Mouse (Mus musculus): ENCODE measurements around the gene Ptpn11.
A peak's percentile ranks its signal among the peaks of the same experiment; 100 is the strongest.
"Not testable (repeated sequence)": the region's sequence is repeated elsewhere in the genome, so short reads cannot be mapped to it uniquely, and the experiment has no call there.

Gene Ptpn11

DNA sequence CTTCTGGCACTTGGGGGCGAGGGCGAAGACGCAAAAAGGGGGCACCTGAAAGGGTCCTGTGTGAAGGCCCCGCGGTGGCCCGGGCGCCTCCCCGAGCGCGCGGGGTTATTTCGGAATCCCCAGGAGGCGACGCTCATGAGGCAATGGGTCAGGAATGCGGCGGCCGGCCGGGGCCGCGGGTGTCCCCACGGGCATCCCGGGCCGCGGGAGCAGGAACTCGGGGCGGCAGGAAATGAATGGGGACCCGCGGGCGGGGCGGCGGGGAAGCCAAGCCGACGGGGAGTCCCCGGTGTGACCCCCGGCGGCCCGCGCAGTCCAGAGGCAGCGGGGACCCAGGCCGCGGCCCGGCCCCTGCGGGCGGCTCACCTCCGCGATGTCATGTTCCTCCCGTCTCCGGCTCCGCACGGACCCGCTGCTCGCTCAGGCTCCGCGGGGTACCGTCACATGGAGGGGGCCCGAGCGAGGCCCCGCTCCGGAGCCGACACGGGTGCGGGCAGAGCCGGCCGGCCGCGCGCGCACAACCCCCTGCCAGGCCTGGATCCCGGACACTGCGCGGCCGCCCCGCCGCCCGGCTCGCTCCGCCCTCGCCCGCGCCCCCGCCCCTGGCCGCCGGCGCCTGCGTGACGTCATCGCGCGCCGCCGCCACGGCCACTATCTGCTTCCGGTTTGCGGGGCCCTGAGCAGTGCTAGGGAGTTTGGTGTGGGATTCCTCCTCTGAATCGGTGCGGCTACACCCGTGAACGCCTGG is at the start of gene Ptpn11:
Gene Ptpn11 (minus strand): TSS at position 562 of the 748 bp plus-strand sequence.
- no peak for DNase-seq (ENCODE audit: extremely low spot score, low read depth, low spot score)

DNA sequence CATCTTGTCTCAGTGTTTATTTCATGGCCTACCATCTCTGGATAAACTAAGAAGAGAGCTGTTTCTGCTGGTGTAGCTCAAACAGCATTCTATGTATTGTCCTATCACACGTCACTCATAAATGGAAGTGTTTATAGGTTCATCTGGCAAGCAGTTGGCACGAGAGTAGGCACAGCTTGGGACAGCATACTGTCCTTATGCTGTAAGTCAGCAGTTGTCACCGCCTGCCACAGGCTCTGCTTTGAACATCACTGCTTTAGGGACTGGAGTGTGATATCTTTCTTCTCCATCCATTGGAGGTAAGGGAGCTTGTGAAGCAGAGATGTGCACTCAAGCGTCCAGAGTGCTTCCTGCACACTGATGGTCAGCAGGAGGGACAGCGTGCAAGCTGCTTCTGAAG is 48.6 kb upstream of the Ptpn11 start:
- no peak for DNase-seq (ENCODE audit: extremely low spot score, low read depth, low spot score)

DNA sequence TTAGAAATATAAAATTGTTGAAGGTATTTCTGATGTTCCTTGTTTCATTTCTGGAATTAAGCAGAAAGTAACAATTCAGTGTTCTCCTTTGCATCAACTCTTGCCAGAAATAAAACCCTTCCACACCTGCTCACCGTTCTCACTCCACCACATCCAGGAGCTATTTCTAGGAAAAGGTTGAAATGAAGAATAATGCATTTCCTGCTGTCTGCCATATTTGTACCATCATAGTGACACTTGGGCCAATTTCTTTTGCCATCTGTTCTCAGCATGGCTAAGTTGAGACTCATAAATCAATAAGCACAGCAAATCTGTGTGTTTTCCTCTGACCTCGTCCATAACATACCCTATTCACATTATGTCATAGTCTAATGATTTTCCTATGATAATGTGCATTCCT is 47.0 kb upstream of the Ptpn11 start:
- no peak for DNase-seq (ENCODE audit: extremely low spot score, low read depth, low spot score)

DNA sequence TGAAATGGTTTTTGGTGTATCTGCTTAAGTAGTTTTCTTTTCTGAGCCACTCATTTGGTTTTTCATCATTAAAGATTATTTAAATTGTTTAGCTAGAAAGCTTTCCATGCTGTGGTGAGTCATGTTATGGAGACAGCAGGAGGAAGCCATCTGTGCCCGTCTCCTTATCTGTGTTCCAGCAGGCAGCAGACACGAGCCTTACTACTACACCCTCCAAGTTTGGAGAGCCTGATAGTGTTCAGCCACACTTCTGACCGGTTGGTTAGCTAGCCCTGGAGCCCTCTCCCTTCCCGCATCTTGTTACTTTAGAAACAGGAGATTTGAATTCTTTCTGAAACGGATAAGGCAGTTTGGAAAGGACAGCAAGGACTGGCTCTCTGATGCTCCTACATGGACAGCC is 45.0 kb upstream of the Ptpn11 start:
- DNase-seq (ENCODE audit: extremely low spot score, low read depth, low spot score), result no peak

DNA sequence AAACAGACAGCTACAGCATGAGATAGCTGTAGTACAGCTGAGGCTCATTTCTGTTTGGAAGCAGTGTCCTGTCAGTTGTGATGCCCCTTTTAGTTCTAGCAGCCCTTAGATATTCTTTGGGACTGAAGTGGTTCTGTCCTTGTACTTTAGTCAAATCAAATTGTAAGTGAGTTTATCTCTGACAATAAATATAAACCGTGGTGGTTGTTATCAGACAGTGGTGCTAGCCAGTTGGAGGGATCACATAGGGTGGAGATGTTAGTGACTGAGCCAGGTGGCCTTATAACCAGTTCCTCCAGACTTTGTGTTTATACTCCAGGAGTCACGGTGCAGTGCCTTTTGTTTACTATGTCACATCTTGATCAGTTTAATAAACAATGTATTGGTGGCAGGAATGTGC is 42.5 kb upstream of the Ptpn11 start:
- DNase-seq (ENCODE audit: extremely low spot score, low read depth, low spot score), result no peak

DNA sequence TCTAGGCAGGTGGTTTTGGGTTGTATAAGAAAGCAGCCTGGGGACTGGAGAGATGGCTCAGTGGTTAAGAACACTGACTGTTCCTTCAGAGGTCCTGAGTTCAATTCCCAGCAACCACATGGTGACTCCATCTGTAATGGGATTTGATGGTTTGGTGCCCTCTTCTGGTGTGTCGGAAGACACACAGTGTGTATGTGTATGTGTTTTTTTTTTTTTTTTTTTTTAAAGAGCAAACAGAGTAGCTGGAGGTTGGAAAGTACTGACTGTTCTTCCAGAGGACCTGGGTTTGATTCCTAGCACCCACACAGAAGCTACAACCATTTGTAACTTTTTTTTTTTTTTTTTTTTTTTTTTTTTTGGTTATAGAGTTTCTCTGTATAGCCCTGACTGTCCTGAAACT is 41.6 kb upstream of the Ptpn11 start:
- DNase-seq (ENCODE audit: extremely low spot score, low read depth, low spot score), result no peak

GRCm38 (mm10) chr5:121230811-121231210 is 39.6 kb upstream of the Ptpn11 start:
- DNase-seq (ENCODE audit: extremely low spot score, low read depth, low spot score), result no peak

- DNase-seq (ENCODE audit: extremely low spot score, low read depth, low spot score), result no peak
Measured at GRCm38 (mm10) chr5:121229182-121229581, 38.0 kb upstream of the Ptpn11 start.

GRCm38 (mm10) chr5:121227330-121227729 is 36.1 kb upstream of the Ptpn11 start:
- DNase-seq (ENCODE audit: extremely low spot score, low read depth, low spot score), result not testable (repeated sequence)

GRCm38 (mm10) chr5:121226845-121227244 is 35.6 kb upstream of the Ptpn11 start:
- no peak for DNase-seq (ENCODE audit: extremely low spot score, low read depth, low spot score)

DNA sequence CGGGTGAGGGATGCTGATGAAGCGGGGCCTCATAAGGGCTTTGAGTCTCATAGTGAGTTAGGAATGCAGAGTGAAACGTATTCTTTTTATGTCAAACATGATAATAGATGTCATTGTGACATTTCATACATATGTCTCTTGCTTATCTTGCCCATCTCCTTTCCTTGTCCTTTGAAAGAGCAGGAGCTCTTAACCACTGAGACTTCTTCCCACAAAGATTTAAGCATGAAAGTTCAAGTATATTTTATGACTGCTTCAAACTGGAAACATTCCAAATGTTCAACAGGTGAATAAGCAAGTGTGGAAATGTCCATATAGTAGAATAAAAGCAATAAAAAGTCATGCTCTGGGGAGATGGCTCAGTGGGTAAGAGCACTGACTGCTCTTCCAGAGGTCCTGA is 35.2 kb upstream of the Ptpn11 start:
- DNase-seq (ENCODE audit: extremely low spot score, low read depth, low spot score), result no peak

DNA sequence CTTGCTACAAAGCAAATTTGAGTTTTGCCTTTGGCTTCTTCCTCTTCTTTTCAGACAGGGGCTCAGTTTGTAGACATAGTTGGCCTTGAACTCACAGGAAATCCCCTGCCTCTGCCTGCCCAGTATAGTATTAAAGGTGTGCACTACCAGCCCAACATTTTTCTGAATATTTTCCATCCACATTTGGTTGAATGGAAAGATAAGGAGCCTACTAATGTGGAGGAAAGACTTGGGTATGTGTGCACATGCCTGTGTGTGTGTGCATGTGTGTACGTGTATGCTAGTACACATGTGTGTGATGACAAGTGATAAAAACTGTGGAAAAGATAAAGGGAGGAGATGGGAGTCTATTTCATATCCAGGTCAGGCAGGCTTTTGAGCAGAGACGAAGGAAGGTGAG is 34.7 kb upstream of the Ptpn11 start:
- DNase-seq (ENCODE audit: extremely low spot score, low read depth, low spot score), result no peak

- DNase-seq (ENCODE audit: extremely low spot score, low read depth, low spot score), result no peak
Measured at GRCm38 (mm10) chr5:121224856-121225255, 33.7 kb upstream of the Ptpn11 start.

DNA sequence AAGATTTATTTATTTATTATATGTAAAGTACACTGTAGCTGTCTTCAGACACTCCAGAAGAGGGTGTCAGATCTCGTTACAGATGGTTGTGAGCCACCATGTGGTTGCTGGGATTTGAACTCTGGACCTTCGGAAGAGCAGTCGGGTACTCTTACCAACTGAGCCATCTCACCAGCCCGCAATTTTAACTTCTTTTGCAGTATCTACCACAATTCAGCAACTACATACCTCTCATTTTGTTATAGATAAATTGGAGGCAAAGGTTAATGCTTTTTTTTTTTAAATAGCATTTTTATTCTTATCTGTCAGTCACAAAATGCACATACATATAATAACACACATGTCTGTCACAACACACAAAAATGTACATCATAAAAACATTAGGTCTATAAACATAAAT is 32.8 kb upstream of the Ptpn11 start:
- DNase-seq (ENCODE audit: extremely low spot score, low read depth, low spot score), result not testable (repeated sequence)

GRCm38 (mm10) chr5:121221328-121221850 is 30.2 kb upstream of the Ptpn11 start:
- DNase-seq (ENCODE audit: extremely low spot score, low read depth, low spot score), result no peak

DNA sequence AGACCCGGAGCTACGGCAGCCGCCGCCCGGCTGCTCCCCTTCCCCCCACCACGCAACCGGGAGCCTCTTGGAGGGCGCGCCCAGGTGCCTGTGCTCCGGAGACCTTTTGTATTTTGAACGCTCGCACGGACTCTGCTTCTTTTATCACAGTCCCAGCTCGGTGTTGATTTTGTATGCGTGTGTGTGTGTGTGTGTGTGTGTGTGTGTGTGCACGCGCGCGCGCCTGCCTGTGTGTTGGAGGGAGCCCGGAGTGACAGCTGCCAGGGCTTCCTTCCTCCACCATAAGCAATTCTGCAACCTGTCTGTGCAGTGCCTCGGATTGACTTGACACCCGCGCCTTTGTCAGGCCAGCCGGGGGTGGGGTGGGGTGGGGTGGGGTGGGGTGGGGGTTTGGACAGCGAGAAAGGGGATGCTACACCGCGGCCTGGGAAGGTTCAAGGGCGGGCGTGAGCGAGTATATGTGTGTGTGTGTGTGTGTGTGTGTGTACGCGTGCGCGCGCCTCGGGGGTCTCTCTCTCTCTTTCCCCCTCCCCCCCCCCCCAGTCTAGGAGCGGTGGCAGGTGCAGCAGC is 29.6 kb upstream of the Ptpn11 start:
- no peak for DNase-seq (ENCODE audit: extremely low spot score, low read depth, low spot score)

DNA sequence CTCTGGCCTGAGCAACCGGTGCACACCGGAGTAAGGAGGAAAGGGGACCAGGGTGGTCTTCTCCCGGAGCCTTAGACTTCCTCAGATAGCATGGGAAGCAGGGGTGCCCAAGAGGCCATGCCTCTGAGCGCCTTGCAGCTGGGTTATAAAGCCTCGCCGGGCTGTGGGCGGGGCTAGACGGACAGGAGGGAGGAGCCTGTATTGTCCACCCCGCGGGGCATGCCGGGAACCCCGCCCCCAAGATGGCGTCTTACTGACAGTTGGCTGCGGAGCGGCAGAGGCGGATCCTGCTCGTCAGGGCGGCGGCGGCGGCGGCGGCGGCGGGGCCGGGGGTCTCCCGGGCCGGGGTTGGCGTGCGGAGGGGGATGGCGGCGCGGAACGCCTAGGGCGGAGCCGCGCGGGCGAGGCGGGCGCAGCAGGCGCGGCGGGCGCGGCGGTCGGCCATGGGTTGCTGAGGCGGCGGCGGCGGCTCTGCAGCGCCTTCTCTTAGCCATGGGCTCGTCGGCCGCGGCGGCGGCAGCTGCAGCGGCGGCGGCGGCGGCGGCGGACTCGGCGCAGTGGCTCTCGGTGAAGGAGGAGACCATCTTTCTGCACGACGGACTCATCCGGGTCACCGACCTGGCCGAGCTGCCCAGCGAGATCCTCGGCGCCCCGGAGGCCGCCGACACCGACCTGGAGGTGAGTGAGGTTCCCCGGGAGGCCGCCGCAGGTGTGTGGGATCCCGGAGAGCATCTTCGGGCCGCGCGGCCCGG is 29.0 kb upstream of the Ptpn11 start, which contains the start of gene Hectd4:
Gene Hectd4 (plus strand): TSS at position 240 of the 752 bp plus-strand sequence.
- peak; percentile 62 for DNase-seq (ENCODE audit: extremely low spot score, low read depth, low spot score)

DNA sequence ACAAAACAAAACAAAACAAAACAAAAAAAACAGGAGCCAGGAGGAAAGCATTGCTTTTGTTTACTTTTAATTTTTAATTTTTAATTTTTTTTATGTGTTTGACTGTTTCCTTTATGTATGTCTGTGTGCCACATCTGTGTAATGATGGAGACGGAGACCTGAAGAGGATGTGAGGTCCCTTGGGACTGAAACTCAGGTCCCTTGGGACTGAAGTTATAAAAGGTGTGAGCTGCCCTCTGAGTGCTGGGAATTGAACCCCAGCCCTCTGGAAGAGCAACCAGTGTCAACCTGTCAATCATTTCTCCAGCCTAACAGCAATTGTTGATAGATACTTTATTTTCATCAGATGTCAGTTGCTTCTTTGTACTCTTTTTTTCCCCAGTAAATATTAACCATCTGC is 28.0 kb upstream of the Ptpn11 start:
- no peak for DNase-seq (ENCODE audit: extremely low spot score, low read depth, low spot score)

DNA sequence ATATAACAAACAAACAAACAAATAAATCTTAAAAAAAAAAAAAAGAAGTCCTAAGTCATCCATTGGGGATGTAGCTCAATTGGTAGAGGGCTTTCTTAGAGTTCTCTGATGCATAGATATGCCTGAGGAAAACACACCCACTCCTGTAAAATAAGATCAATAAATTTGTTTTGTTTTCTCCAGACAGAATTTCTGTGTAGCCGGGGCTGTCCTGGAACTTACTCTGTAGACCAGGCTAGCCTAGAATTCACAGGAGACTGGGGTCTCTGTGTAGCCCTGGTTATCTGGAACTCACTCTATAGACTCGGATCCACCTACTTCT is 26.1 kb upstream of the Ptpn11 start:
- no peak for DNase-seq (ENCODE audit: extremely low spot score, low read depth, low spot score)

DNA sequence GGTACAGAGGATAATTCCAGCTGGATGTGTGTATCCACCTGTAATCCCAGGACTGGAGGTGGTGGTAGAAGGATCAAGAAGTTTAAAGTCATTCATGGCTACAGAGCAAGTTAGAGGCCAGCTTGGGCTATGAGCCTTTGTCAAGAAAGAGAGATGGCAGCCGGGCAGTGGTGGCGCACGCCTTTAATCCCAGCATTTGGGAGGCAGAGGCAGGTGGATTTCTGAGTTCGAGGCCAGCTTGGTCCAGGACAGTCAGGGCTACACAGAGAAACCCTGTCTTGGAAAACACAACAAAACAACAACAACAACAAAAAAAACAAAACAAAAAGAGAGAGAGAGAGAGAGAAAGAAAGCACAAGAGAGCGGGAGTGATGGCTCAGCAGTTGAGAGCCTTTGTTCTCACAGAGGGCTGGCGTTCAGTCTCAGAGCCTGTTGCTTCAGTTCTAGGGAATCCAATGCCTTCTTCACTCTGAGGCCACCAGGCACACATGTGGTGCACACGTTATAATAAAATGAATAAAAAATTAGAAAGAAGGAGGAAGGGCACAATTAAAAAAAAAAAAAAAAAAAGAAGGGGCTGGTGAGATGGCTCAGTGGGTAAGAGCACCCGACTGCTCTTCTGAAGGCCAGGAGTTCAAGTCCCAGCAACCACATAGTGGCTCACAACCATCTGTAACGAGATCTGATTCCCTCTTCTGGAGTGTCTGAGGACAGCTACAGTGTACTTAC is 25.6 kb upstream of the Ptpn11 start:
- not testable (repeated sequence) for DNase-seq (ENCODE audit: extremely low spot score, low read depth, low spot score)

DNA sequence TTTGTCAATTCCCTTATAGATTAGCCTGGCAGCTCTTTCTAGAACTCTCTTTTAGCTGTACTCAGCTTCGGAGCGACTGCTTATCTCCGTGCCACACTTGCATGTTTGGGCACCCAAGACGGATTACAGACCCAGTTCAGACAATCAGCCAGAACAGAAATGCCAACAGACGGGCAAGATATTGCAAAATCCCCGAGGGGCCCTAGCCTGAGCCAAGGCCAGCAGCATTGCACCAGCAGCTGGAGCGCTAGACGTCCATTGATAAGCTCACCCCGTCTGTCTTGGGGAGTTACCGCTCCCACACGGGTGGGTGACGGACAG is 24.9 kb upstream of the Ptpn11 start:
- DNase-seq (ENCODE audit: extremely low spot score, low read depth, low spot score), result no peak
